Mouse (Mus musculus): ENCODE measurements around the gene Samt1. TPM values are rescaled to one million over a fixed set of nuclear protein-coding genes. Genes with fewer than 3 reads are reported as not detected.
"Not testable (repeated sequence)": the region's sequence is repeated elsewhere in the genome, so short reads cannot be mapped to it uniquely, and the experiment has no call there.

Gene Samt1
- total RNA-seq (2015; ENCODE audit: low replicate concordance): not detected in 2 replicates
- total RNA-seq (2017; ENCODE audit: low replicate concordance): not detected in 2 replicates

DNA sequence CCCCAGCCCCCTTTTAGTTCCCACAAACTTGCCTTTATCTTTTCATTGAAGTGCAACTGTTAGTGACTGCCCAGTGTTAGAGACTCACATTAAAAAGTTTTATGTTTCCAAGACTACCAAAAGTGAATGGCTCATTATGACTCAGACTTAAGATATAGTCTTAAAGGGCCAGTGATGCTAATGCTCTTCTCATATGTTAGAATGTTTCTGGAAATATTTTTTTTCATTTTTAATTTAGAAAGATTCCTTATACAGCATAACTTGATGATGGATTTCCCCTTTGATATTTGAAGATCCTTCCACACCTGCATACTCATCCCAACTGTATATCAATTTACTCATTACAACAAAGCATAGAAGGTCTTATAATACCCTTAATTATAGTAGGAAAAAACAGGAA, at the start of gene Samt1:
Gene Samt1, minus strand, starts transcription at position 101 of the 400 bp plus-strand sequence.
- not testable (repeated sequence) for ATAC-seq (replicated peaks; ENCODE audit: low FRiP score, poor library complexity, severe bottlenecking)

DNA sequence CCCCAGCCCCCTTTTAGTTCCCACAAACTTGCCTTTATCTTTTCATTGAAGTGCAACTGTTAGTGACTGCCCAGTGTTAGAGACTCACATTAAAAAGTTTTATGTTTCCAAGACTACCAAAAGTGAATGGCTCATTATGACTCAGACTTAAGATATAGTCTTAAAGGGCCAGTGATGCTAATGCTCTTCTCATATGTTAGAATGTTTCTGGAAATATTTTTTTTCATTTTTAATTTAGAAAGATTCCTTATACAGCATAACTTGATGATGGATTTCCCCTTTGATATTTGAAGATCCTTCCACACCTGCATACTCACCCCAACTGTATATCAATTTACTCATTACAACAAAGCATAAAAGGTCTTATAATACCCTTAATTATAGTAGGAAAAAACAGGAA, 42.5 kb upstream of the Samt1 start, which contains the start of gene Gm10057:
Gene Gm10057, minus strand, starts transcription at position 101 of the 400 bp plus-strand sequence.
- ATAC-seq (replicated peaks; ENCODE audit: low FRiP score, poor library complexity, severe bottlenecking): not testable (repeated sequence)

DNA sequence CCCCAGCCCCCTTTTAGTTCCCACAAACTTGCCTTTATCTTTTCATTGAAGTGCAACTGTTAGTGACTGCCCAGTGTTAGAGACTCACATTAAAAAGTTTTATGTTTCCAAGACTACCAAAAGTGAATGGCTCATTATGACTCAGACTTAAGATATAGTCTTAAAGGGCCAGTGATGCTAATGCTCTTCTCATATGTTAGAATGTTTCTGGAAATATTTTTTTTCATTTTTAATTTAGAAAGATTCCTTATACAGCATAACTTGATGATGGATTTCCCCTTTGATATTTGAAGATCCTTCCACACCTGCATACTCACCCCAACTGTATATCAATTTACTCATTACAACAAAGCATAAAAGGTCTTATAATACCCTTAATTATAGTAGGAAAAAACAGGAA, 21.3 kb upstream of the Samt1 start, which contains the start of gene 4921511M17Rik:
Gene 4921511M17Rik, minus strand, starts transcription at position 101 of the 400 bp plus-strand sequence.
- ATAC-seq (replicated peaks; ENCODE audit: low FRiP score, poor library complexity, severe bottlenecking): not testable (repeated sequence)

DNA sequence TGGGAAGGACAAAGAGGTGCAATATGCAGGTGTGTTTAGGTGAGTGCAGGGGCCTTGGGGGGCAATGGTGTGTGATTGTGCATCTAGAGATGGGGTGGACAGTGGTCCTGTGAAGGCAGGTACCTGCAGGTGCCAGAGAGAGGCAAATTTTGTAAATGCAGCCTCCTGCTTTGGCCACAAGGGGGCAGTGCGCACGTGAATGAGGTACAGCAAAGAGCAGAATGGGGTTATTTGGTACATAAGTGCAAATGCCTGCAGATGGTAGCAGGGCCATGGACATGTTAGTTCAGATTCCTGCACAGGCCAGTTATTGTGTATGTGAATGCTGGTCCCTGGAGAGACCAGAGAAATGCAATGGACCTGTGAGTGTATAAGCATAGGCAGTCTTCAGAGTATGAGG, 35.5 kb downstream of the Samt1 start:
- 0 out of 2 replicates have a peak, but pooled peaks have one; percentile 49 for ATAC-seq (replicated peaks; ENCODE audit: low FRiP score, poor library complexity, severe bottlenecking)

DNA sequence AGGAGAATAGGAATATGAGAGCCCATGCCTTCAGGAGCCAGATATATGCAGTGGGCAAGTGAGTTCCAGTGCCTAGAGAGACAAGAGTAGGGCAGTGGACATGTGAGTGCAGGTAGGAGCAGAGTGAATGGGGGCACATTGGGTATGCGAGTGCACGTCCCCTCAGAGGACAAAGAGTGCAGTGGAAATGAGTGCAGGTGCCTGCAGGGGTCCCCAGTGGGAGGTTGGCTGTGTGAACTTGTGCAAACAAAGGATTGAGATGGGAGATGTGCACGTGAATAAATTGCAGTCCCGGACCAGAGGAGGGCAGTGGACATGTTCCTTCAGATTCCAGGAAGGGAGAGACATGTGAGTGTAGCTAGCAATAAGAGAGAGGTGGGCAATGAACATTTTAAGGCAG, 36.0 kb downstream of the Samt1 start:
- not testable (repeated sequence) for ATAC-seq (replicated peaks; ENCODE audit: low FRiP score, poor library complexity, severe bottlenecking)

DNA sequence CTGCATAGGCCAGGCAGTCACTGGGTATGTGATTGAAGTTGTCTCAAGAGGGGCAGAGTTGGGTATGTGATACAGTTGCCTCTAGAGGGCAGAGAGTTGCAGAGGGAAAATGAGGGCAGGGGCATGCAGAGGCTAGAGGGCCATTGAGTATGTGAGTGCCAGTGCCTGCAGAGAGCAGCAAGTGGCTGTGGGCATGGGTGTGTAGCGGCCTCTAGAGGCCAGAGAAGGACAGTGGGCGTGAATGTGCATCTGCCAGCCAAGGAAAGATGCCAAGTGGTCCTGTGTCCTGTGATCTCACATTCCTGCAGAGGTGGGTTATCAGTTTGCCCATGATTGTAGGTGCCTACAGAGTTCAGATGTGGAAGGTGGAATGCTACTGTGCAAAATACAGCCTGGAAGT, 38.0 kb downstream of the Samt1 start:
- ATAC-seq (replicated peaks; ENCODE audit: low FRiP score, poor library complexity, severe bottlenecking): no peak

DNA sequence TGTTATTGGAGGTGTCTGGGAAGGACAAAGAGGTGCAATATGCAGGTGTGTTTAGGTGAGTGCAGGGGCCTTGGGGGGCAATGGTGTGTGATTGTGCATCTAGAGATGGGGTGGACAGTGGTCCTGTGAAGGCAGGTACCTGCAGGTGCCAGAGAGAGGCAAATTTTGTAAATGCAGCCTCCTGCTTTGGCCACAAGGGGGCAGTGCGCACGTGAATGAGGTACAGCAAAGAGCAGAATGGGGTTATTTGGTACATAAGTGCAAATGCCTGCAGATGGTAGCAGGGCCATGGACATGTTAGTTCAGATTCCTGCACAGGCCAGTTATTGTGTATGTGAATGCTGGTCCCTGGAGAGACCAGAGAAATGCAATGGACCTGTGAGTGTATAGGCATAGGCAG, 59.6 kb downstream of the Samt1 start:
- ATAC-seq (replicated peaks; ENCODE audit: low FRiP score, poor library complexity, severe bottlenecking): 0 out of 2 replicates have a peak, but pooled peaks have one; percentile 46

Other genes starting within 250 kb of the Samt1 start
- not detected in 2 replicates for gene Spin2c, start 180.4 kb downstream of the Samt1 start, total RNA-seq (2015; ENCODE audit: low replicate concordance)
- gene Spin2c, start 180.4 kb downstream of the Samt1 start, total RNA-seq (2017; ENCODE audit: low replicate concordance): not detected in 2 replicates
- not detected in 2 replicates for gene 4921511M17Rik, start 21.2 kb upstream of the Samt1 start, total RNA-seq (2015; ENCODE audit: low replicate concordance)
- not detected in 2 replicates for gene 4921511M17Rik, start 21.2 kb upstream of the Samt1 start, total RNA-seq (2017; ENCODE audit: low replicate concordance)
- not detected in 2 replicates for gene Gm10057, start 42.4 kb upstream of the Samt1 start, total RNA-seq (2015; ENCODE audit: low replicate concordance)
- not detected in 2 replicates for gene Gm10057, start 42.4 kb upstream of the Samt1 start, total RNA-seq (2017; ENCODE audit: low replicate concordance)
- gene Gm15140, start 108.0 kb upstream of the Samt1 start, total RNA-seq (2015; ENCODE audit: low replicate concordance): not detected in 2 replicates
- gene Gm15140, start 108.0 kb upstream of the Samt1 start, total RNA-seq (2017; ENCODE audit: low replicate concordance): not detected in 2 replicates

Measured in erythroid progenitor cell, adult 5-6 weeks (primary cell).